Comparison of ENCODE assay signal across 30 mouse cellular contexts in the genomic region with DNA sequence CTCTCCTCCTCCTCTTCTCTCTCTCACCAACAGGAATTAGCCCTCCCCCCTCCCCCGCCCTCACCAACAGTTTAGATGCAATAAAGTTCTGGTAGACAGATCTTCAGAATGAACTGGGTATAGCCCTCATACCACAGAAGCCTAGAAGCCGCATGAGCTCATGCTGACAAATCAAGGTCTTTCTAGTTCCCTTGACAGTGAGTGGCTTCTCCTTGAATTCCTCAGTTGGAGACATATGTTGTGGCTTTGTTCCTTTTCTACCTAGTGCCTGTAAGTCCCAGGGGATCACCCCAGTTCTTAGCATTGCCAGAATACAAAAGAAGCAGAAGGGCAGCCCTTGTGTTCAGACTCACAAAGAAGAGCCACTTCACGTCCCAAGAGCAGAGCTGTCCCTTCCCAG.
A peak's percentile ranks its signal among the peaks of the same experiment; 100 is the strongest.
DNase-seq lines count a peak whose midpoint lies in the region; ATAC-seq lines count a peak whose summit lies in the region.
"Had no signal": no experiment of that assay in that cellular context is flagged by ENCODE, and none has a peak within 500 bp of the region (broad histone marks: within the 10 kb centered on the region; RNA-seq: fewer than 3 reads in every experiment).

No protein-coding gene starts in this region.

- H3K9ac ChIP-seq in kidney, embryonic 15.5 days, result no peak overlapping the region
- H3K9ac ChIP-seq in lung, embryonic 16.5 days (ENCODE audit: low read length), result no peak overlapping the region
- no peak overlapping the region for H3K9ac ChIP-seq in liver, embryonic 11.5 days (ENCODE audit: low read depth, low read length)
- H3K9ac ChIP-seq: embryonic facial prominence, embryonic 15.5 days; liver, embryonic 15.5 days; neural tube, embryonic 13.5 days had no signal

- peaks cover 61% of the 10 kb centered on the region for H3K36me3 ChIP-seq in kidney, embryonic 15.5 days
- peaks cover 47% of the 10 kb centered on the region for H3K36me3 ChIP-seq in lung, embryonic 16.5 days (ENCODE audit: control insufficient read depth, insufficient read depth, low read length)
- peaks cover 31% of the 10 kb centered on the region for H3K36me3 ChIP-seq in liver, embryonic 11.5 days (ENCODE audit: control insufficient read depth, insufficient read depth, low read length)
- H3K36me3 ChIP-seq: G1E had no signal

- 90% methylated on average over 3 of the region's 3 CpGs for WGBS in kidney, embryonic 15.5 days
- WGBS in lung, embryonic 16.5 days, result 79% methylated on average over 3 of the region's 3 CpGs
- WGBS in liver, embryonic 11.5 days, result 81% methylated on average over 3 of the region's 3 CpGs

- H3K27me3 ChIP-seq in kidney, embryonic 15.5 days, result no peaks in the 10 kb centered on the region
- no peaks in the 10 kb centered on the region for H3K27me3 ChIP-seq in lung, embryonic 16.5 days (ENCODE audit: control insufficient read depth, insufficient read depth, low read depth, low read length)
- no peaks in the 10 kb centered on the region for H3K27me3 ChIP-seq in liver, embryonic 11.5 days (replicated peaks; ENCODE audit: control insufficient read depth, insufficient read depth, low read length)
- H3K27me3 ChIP-seq: embryonic facial prominence, embryonic 15.5 days; liver, embryonic 15.5 days; neural tube, embryonic 13.5 days; Patski had no signal

- ATAC-seq in kidney, embryonic 15.5 days (replicated peaks; ENCODE audit: low FRiP score), result no peak
- no peak for ATAC-seq in lung, embryonic 16.5 days (ENCODE audit: low read depth)
- no peak for ATAC-seq in liver, embryonic 11.5 days (replicated peaks; ENCODE audit: low FRiP score)
- ATAC-seq: forebrain, embryonic 14.5 days; hindbrain, embryonic 16.5 days; Patski had no signal

- no peak overlapping the region for H3K4me3 ChIP-seq in kidney, embryonic 15.5 days (replicated peaks)
- H3K4me3 ChIP-seq in lung, embryonic 16.5 days (ENCODE audit: low read length), result no peak overlapping the region
- H3K4me3 ChIP-seq in liver, embryonic 11.5 days (ENCODE audit: low read depth, low read length), result no peak overlapping the region
- H3K4me3 ChIP-seq: embryonic facial prominence, embryonic 10.5 days; embryonic facial prominence, embryonic 15.5 days; heart, embryonic 10.5 days; hindbrain, embryonic 10.5 days; liver, embryonic 15.5 days; midbrain, embryonic 10.5 days; neural tube, embryonic 13.5 days had no signal

- DNase-seq in adrenal gland, adult 2 months, result peak; percentile 67
- DNase-seq in adrenal gland, postnatal 25 days, result no peak
- DNase-seq in kidney, adult 11 months, result no peak
- no peak for DNase-seq in lung, postnatal 4 days
- no peak for DNase-seq in frontal cortex, postnatal 25 days (ENCODE audit: low spot score in 2 of 2)
- no peak for DNase-seq in liver, embryonic 11.5 days (ENCODE audit: low spot score)
- DNase-seq: cerebellum, adult 18-20 months; cerebellum, postnatal 25 days; gastrocnemius, postnatal 25 days; heart, adult 11 months; heart, postnatal 14 days; kidney, adult 18-20 months; layer of hippocampus, postnatal 36 days; left cerebral cortex, postnatal 4 days; liver; lung, postnatal 14 days; right cerebral cortex, postnatal 4 days had no signal

- peaks cover 15% of the 10 kb centered on the region for H3K9me3 ChIP-seq in kidney, embryonic 15.5 days (replicated peaks)
- peaks cover 20% of the 10 kb centered on the region for H3K9me3 ChIP-seq in lung, embryonic 16.5 days (ENCODE audit: control insufficient read depth, low read length)
- H3K9me3 ChIP-seq in liver, embryonic 11.5 days (ENCODE audit: control insufficient read depth, low read length), result peaks cover 8% of the 10 kb centered on the region; the same call in 1 of the 2 replicates
- H3K9me3 ChIP-seq: liver, embryonic 15.5 days had no signal

- H3K27ac ChIP-seq in kidney, embryonic 15.5 days, result peak overlapping the region; percentile 75
- H3K27ac ChIP-seq in lung, embryonic 16.5 days (ENCODE audit: low read length), result peak overlapping the region; percentile 69; the same call in 1 of the 2 replicates
- H3K27ac ChIP-seq in liver, embryonic 11.5 days (ENCODE audit: low read depth, low read length), result no peak overlapping the region
- H3K27ac ChIP-seq: embryonic facial prominence, embryonic 10.5 days; heart, embryonic 10.5 days; hindbrain, embryonic 10.5 days; liver, embryonic 15.5 days; midbrain, embryonic 10.5 days had no signal

- peaks cover 19% of the 10 kb centered on the region for H3K4me1 ChIP-seq in kidney, embryonic 15.5 days
- H3K4me1 ChIP-seq in lung, embryonic 16.5 days (replicated peaks; ENCODE audit: control insufficient read depth, insufficient read depth, low read length), result peaks cover 16% of the 10 kb centered on the region
- H3K4me1 ChIP-seq in liver, embryonic 11.5 days (replicated peaks; ENCODE audit: control insufficient read depth, insufficient read depth, low read length), result no peaks in the 10 kb centered on the region

- H3K4me2 ChIP-seq in kidney, embryonic 15.5 days, result no peak overlapping the region
- no peak overlapping the region for H3K4me2 ChIP-seq in lung, embryonic 16.5 days (ENCODE audit: low read depth, low read length)
- no peak overlapping the region for H3K4me2 ChIP-seq in liver, embryonic 11.5 days
- H3K4me2 ChIP-seq: embryonic facial prominence, embryonic 15.5 days; liver, embryonic 15.5 days; neural tube, embryonic 13.5 days had no signal
